Mouse (Mus musculus) retina, postnatal 1 day (tissue): Measurements from ENCODE around the gene Fxyd4.

Source experiments
- DNase-seq: peaks from one replicate; pipeline ENCODE4 v3.0.0-alpha.2; 2012

The Fxyd4 gene

GRCm38 (mm10) chr6:117888642-117889096, 48.8 kb downstream of the Fxyd4 start:
- peak; percentile 78 for DNase-seq

DNA sequence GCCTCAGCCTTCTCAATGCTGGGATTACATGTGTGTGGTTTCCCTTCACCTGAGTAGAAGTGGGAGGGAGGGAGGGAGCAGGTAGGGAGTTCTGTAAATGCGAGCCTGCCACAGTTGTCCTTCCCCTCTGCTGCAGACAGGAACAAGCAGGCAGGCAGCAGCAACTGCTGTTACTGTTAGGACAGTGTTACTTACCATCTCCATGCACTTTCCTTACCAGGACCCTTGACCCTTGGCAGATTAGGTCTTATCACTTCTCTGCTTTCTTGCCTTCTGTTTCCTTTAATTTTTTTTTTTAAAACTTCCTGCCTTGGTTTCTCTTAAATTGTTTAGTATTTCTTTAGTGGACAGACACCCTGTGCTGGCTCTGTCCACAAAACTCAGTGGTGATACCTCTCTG, 49.5 kb downstream of the Fxyd4 start:
- DNase-seq, result no peak

- DNase-seq, result no peak
Measured at GRCm38 (mm10) chr6:117885943-117886342, 51.5 kb downstream of the Fxyd4 start.
